Mouse (Mus musculus) megakaryocyte, embryonic 14.5 days (primary cell): ENCODE data around the gene Ano6.

Source experiments
- FLI1 ChIP-seq: IDR thresholded peaks from 2 replicates; pipeline ENCODE4 v1.6.1; 2012; ENCODE audit warnings: low read length, inconsistent platforms, mixed read lengths
- GATA1 ChIP-seq: IDR thresholded peaks from 3 replicates; pipeline ENCODE4 v1.6.1; 2012; ENCODE audit warnings: mixed read lengths, low read length, inconsistent platforms, borderline replicate concordance

- TF ChIP-seq FLI1: no peak
- TF ChIP-seq GATA1: no peak
Measured at GRCm38 (mm10) chr15:95869611-95870010, 79.0 kb downstream of the Ano6 start.
